In the genomic region with DNA sequence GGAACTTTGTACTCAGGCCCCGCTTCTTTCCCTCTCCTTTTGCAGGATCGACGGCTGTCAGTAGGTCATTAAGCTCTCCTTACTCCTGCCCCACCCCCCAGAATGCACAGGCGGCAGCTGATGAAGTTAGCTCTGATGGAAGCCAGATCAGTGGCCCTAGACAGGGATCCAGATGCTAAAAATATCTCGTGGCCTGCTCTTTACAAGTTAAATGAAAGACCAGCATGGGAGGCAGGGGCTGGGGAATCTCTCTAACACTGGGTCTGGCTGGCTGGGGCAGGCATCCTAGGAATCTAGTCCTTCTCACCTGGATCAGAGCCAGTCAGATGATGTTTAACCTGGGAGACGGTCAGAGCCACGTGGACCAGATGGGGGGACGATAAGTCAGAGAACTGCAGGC, we compare ENCODE assay signal across 11 mouse cellular contexts. TPM values are rescaled to one million over a fixed set of nuclear protein-coding genes. Genes with fewer than 3 reads are reported as not detected.
DNase-seq lines count a peak whose midpoint lies in the region; TF ChIP-seq lines count a peak whose summit lies in the region.
"Had no signal": no experiment of that assay in that cellular context is flagged by ENCODE, and none has a peak within 500 bp of the region (broad histone marks: within the 10 kb centered on the region; RNA-seq: fewer than 3 reads in every experiment).

No protein-coding gene starts in this region.

- TF ChIP-seq EP300 in heart, adult 2 months (IDR thresholded peaks at IDR 0.05; ENCODE audit: insufficient read depth, low read depth, low read length) = no peak

- 30% methylated on average over 8 of the region's 8 CpGs for WGBS in heart, adult 2 months

- no peaks in the 10 kb centered on the region for H3K36me3 ChIP-seq in heart, adult 2 months (ENCODE audit: control insufficient read depth, insufficient read depth, low read length)
- H3K36me3 ChIP-seq: forebrain, embryonic 10.5 days; neural tube, embryonic 12.5 days had no signal

- H3K9ac ChIP-seq in heart, adult 2 months (ENCODE audit: low read depth, low read length) = no peak overlapping the region
- H3K9ac ChIP-seq: liver, postnatal 0 days; neural tube, embryonic 12.5 days had no signal

- H3K27ac ChIP-seq in heart, adult 2 months = peak overlapping the region; percentile 70
- H3K27ac ChIP-seq: forebrain, embryonic 10.5 days; neural tube, embryonic 12.5 days had no signal

- TF ChIP-seq POLR2A in heart, adult 2 months (IDR thresholded peaks at IDR 0.05; ENCODE audit: insufficient read depth, low read depth, low read length) = no peak

- DNase-seq in heart, adult 11 months = peak; percentile 97
- no peak for DNase-seq in heart, adult 8-10 months (ENCODE audit: low spot score)
- peak; percentile 44 to 61 for DNase-seq in heart, adult 2 months
- DNase-seq in kidney, adult 9 months = peak; percentile 89
- peak; percentile 48 for DNase-seq in skeletal muscle tissue, adult 2 months (ENCODE audit: low read depth, low spot score)
- DNase-seq in urinary bladder, postnatal 25 days (ENCODE audit: low spot score) = no peak
- no peak for DNase-seq in cerebellum, postnatal 14 days
- no peak for DNase-seq in right cerebral cortex, adult 2 months (ENCODE audit: low spot score in 2 of 2)
- DNase-seq: liver, postnatal 0 days had no signal

- H3K79me2 ChIP-seq in heart, adult 2 months (replicated peaks; ENCODE audit: control insufficient read depth, insufficient read depth, low read length) = no peaks in the 10 kb centered on the region

- no peak for TF ChIP-seq CTCF in heart, adult 2 months (IDR thresholded peaks at IDR 0.05)

- no peaks in the 10 kb centered on the region for H3K27me3 ChIP-seq in heart, adult 2 months (ENCODE audit: control insufficient read depth, insufficient read depth, low read length)
- H3K27me3 ChIP-seq: neural tube, embryonic 12.5 days had no signal

- peaks cover 15% of the 10 kb centered on the region for H3K4me1 ChIP-seq in heart, adult 2 months (ENCODE audit: control insufficient read depth, insufficient read depth, low read length)
- H3K4me1 ChIP-seq: neural tube, embryonic 12.5 days had no signal

- intact Hi-C loops in heart, adult 2 months (cut with DNase I) = no loop called here

- H3K4me3 ChIP-seq in heart, adult 2 months = no peak overlapping the region
- H3K4me3 ChIP-seq: forebrain, embryonic 10.5 days; neural tube, embryonic 12.5 days had no signal

RNA-seq across cellular contexts. Expression of gene Arhgef3, which starts 36.7 kb away (rescaled TPM):
- 10 to 100 TPM; 19.5 to 27.9 (median 23.9) TPM for total RNA-seq in heart, adult 8-10 months (2022)
- 10 to 100 TPM; 23.0 to 27.8 TPM for total RNA-seq in heart, adult 2 months (2021)
- 11.1 and 21.3 TPM in 2 replicates for polyA plus RNA-seq in heart, adult 2 months (2012; rRNA removed)

Comparison
In these comparisons a context has a peak if more than half of its experiments do, and no peak if none do; other contexts are left out.
1. DNase-seq: peak in heart, adult 11 months (single experiment), heart, adult 2 months (2 of 2), kidney, adult 9 months (single experiment) and skeletal muscle tissue, adult 2 months (single experiment); none in heart, adult 8-10 months (single experiment), urinary bladder, postnatal 25 days (single experiment), cerebellum, postnatal 14 days (0 of 2) and right cerebral cortex, adult 2 months (0 of 2).